Mouse (Mus musculus): Measurements from ENCODE around the gene Dchs2.

- no peak for TF ChIP-seq POLR2A (IDR thresholded peaks at IDR 0.05; ENCODE audit: low read depth, low read length)
- no peak for TF ChIP-seq CTCF (IDR thresholded peaks at IDR 0.05; ENCODE audit: extremely low read depth, insufficient read depth, insufficient read length, insufficient replicate concordance)
Observed at GRCm38 (mm10) chr3:83117592-83117991, 10.2 kb upstream of the Dchs2 start.

Measured in spleen, adult 2 months (tissue).